Mouse (Mus musculus): ENCODE results near the gene Npr2. TPM values are rescaled to one million over a fixed set of nuclear protein-coding genes. Genes with fewer than 3 reads are reported as not detected.
"Not testable (repeated sequence)": the region's sequence is repeated elsewhere in the genome, so short reads cannot be mapped to it uniquely, and the experiment has no call there.

The Npr2 gene
- polyA plus RNA-seq, 1 experiment from 2014 or later = 8.1 TPM

- Histone ChIP-seq H3K36me3 (ENCODE audit: control insufficient read depth, insufficient read depth, low read length) (no peaks in the 10 kb centered on the region), H3K4me3 (ENCODE audit: low read depth, low read length) (no peak overlapping the region), H3K4me1 (ENCODE audit: control insufficient read depth, insufficient read depth, low read length) (0 out of 2 replicates have a peak, but pooled peaks cover 5% of the 10 kb centered on the region), H3K4me2 (ENCODE audit: low read depth, severe bottlenecking) (no peak overlapping the region), H3K9ac (ENCODE audit: low read length) (no peak overlapping the region), H3K9me3 (ENCODE audit: control insufficient read depth, low read length) (no peaks in the 10 kb centered on the region), H3K27ac (replicated peaks; ENCODE audit: low read depth, low read length) (no peak overlapping the region), H3K27me3 (ENCODE audit: control insufficient read depth, insufficient read depth, low read length) (no peaks in the 10 kb centered on the region)
- WGBS = 73% methylated on average over 3 of the region's 3 CpGs
- ATAC-seq (ENCODE audit: insufficient number of reproducible peaks, low FRiP score, low TSS enrichment, low read depth) (no peak), DNase-seq (ENCODE audit: low spot score) (no peak)
These were observed 39.8 kb upstream of the Npr2 start for GRCm38 (mm10) chr4:43591961-43592360.

- H3K27ac ChIP-seq (replicated peaks; ENCODE audit: low read depth, low read length) = no peak overlapping the region
- H3K36me3 ChIP-seq (ENCODE audit: control insufficient read depth, insufficient read depth, low read length) = no peaks in the 10 kb centered on the region
- no peaks in the 10 kb centered on the region for H3K27me3 ChIP-seq (ENCODE audit: control insufficient read depth, insufficient read depth, low read length)
- H3K9me3 ChIP-seq (ENCODE audit: control insufficient read depth, low read length) = no peaks in the 10 kb centered on the region
- 55% methylated on average over 3 of the region's 3 CpGs for WGBS
- 0 out of 2 replicates have a peak, but pooled peaks cover 5% of the 10 kb centered on the region for H3K4me1 ChIP-seq (ENCODE audit: control insufficient read depth, insufficient read depth, low read length)
- no peak overlapping the region for H3K4me3 ChIP-seq (ENCODE audit: low read depth, low read length)
- no peak for DNase-seq (ENCODE audit: low spot score)
- H3K4me2 ChIP-seq (ENCODE audit: low read depth, severe bottlenecking) = no peak overlapping the region
- no peak for ATAC-seq (ENCODE audit: insufficient number of reproducible peaks, low FRiP score, low TSS enrichment, low read depth)
- H3K9ac ChIP-seq (ENCODE audit: low read length) = no peak overlapping the region
These were observed 38.3 kb upstream of the Npr2 start for GRCm38 (mm10) chr4:43593453-43593852.

GRCm38 (mm10) chr4:43596597-43596996, 35.1 kb upstream of the Npr2 start:
- WGBS = 80% methylated on average over 2 of the region's 2 CpGs
- H3K4me3 ChIP-seq (ENCODE audit: low read depth, low read length); H3K36me3 ChIP-seq (ENCODE audit: control insufficient read depth, insufficient read depth, low read length); H3K4me1 ChIP-seq (ENCODE audit: control insufficient read depth, insufficient read depth, low read length); H3K4me2 ChIP-seq (ENCODE audit: low read depth, severe bottlenecking); H3K27ac ChIP-seq (replicated peaks; ENCODE audit: low read depth, low read length); DNase-seq (ENCODE audit: low spot score); H3K27me3 ChIP-seq (ENCODE audit: control insufficient read depth, insufficient read depth, low read length); ATAC-seq (ENCODE audit: insufficient number of reproducible peaks, low FRiP score, low TSS enrichment, low read depth); H3K9ac ChIP-seq (ENCODE audit: low read length); H3K9me3 ChIP-seq (ENCODE audit: control insufficient read depth, low read length): not testable (repeated sequence)

- Histone ChIP-seq H3K9ac (ENCODE audit: low read length) (no peak overlapping the region), H3K4me2 (ENCODE audit: low read depth, severe bottlenecking) (no peak overlapping the region), H3K4me3 (ENCODE audit: low read depth, low read length) (no peak overlapping the region), H3K9me3 (ENCODE audit: control insufficient read depth, low read length) (no peaks in the 10 kb centered on the region), H3K27ac (replicated peaks; ENCODE audit: low read depth, low read length) (no peak overlapping the region), H3K36me3 (ENCODE audit: control insufficient read depth, insufficient read depth, low read length) (no peaks in the 10 kb centered on the region), H3K4me1 (ENCODE audit: control insufficient read depth, insufficient read depth, low read length) (0 out of 2 replicates have a peak, but pooled peaks cover 3% of the 10 kb centered on the region), H3K27me3 (ENCODE audit: control insufficient read depth, insufficient read depth, low read length) (no peaks in the 10 kb centered on the region)
- DNase-seq (ENCODE audit: low spot score) = no peak
- no peak for ATAC-seq (ENCODE audit: insufficient number of reproducible peaks, low FRiP score, low TSS enrichment, low read depth)
- 86% methylated on average over 4 of the region's 4 CpGs for WGBS
These were observed 33.5 kb upstream of the Npr2 start for GRCm38 (mm10) chr4:43598200-43598599.

GRCm38 (mm10) chr4:43598650-43599380, 32.9 kb upstream of the Npr2 start:
- no peaks in the 10 kb centered on the region for H3K4me1 ChIP-seq (ENCODE audit: control insufficient read depth, insufficient read depth, low read length)
- no peaks in the 10 kb centered on the region for H3K27me3 ChIP-seq (ENCODE audit: control insufficient read depth, insufficient read depth, low read length)
- no peak overlapping the region for H3K4me3 ChIP-seq (ENCODE audit: low read depth, low read length)
- no peaks in the 10 kb centered on the region for H3K36me3 ChIP-seq (ENCODE audit: control insufficient read depth, insufficient read depth, low read length)
- H3K9ac ChIP-seq (ENCODE audit: low read length) = no peak overlapping the region
- ATAC-seq (ENCODE audit: insufficient number of reproducible peaks, low FRiP score, low TSS enrichment, low read depth) (no peak), DNase-seq (ENCODE audit: low spot score) (no peak)
- H3K27ac ChIP-seq (replicated peaks; ENCODE audit: low read depth, low read length) = no peak overlapping the region
- no peaks in the 10 kb centered on the region for H3K9me3 ChIP-seq (ENCODE audit: control insufficient read depth, low read length)
- H3K4me2 ChIP-seq (ENCODE audit: low read depth, severe bottlenecking) = no peak overlapping the region
- WGBS = 85% methylated on average over 7 of the region's 7 CpGs

- no peaks in the 10 kb centered on the region for H3K9me3 ChIP-seq (ENCODE audit: control insufficient read depth, low read length)
- DNase-seq (ENCODE audit: low spot score) (no peak), ATAC-seq (ENCODE audit: insufficient number of reproducible peaks, low FRiP score, low TSS enrichment, low read depth) (no peak)
- H3K36me3 ChIP-seq (ENCODE audit: control insufficient read depth, insufficient read depth, low read length) = no peaks in the 10 kb centered on the region
- H3K27ac ChIP-seq (replicated peaks; ENCODE audit: low read depth, low read length) = no peak overlapping the region
- no peak overlapping the region for H3K4me2 ChIP-seq (ENCODE audit: low read depth, severe bottlenecking)
- H3K4me3 ChIP-seq (ENCODE audit: low read depth, low read length) = no peak overlapping the region
- no peaks in the 10 kb centered on the region for H3K27me3 ChIP-seq (ENCODE audit: control insufficient read depth, insufficient read depth, low read length)
- H3K9ac ChIP-seq (ENCODE audit: low read length) = no peak overlapping the region
- no peaks in the 10 kb centered on the region for H3K4me1 ChIP-seq (ENCODE audit: control insufficient read depth, insufficient read depth, low read length)
- WGBS = 82% methylated on average over 9 of the region's 9 CpGs
These were observed 31.4 kb upstream of the Npr2 start for GRCm38 (mm10) chr4:43600195-43600934.

GRCm38 (mm10) chr4:43604099-43604498, 27.6 kb upstream of the Npr2 start:
- no peak overlapping the region for H3K27ac ChIP-seq (replicated peaks; ENCODE audit: low read depth, low read length)
- no peaks in the 10 kb centered on the region for H3K27me3 ChIP-seq (ENCODE audit: control insufficient read depth, insufficient read depth, low read length)
- H3K4me1 ChIP-seq (ENCODE audit: control insufficient read depth, insufficient read depth, low read length) = no peaks in the 10 kb centered on the region
- no peaks in the 10 kb centered on the region for H3K9me3 ChIP-seq (ENCODE audit: control insufficient read depth, low read length)
- no peak for ATAC-seq (ENCODE audit: insufficient number of reproducible peaks, low FRiP score, low TSS enrichment, low read depth)
- no peak overlapping the region for H3K4me3 ChIP-seq (ENCODE audit: low read depth, low read length)
- H3K36me3 ChIP-seq (ENCODE audit: control insufficient read depth, insufficient read depth, low read length) = no peaks in the 10 kb centered on the region
- no peak overlapping the region for H3K9ac ChIP-seq (ENCODE audit: low read length)
- H3K4me2 ChIP-seq (ENCODE audit: low read depth, severe bottlenecking) = no peak overlapping the region
- 68% methylated on average over 3 of the region's 3 CpGs for WGBS
- no peak for DNase-seq (ENCODE audit: low spot score)

GRCm38 (mm10) chr4:43604751-43605685, 26.7 kb upstream of the Npr2 start:
- ATAC-seq (ENCODE audit: insufficient number of reproducible peaks, low FRiP score, low TSS enrichment, low read depth) = no peak
- H3K27ac ChIP-seq (replicated peaks; ENCODE audit: low read depth, low read length) = no peak overlapping the region
- no peak overlapping the region for H3K4me3 ChIP-seq (ENCODE audit: low read depth, low read length)
- 82% methylated on average over 9 of the region's 9 CpGs for WGBS
- no peak overlapping the region for H3K9ac ChIP-seq (ENCODE audit: low read length)
- H3K9me3 ChIP-seq (ENCODE audit: control insufficient read depth, low read length) = no peaks in the 10 kb centered on the region
- H3K4me2 ChIP-seq (ENCODE audit: low read depth, severe bottlenecking) = no peak overlapping the region
- no peaks in the 10 kb centered on the region for H3K27me3 ChIP-seq (ENCODE audit: control insufficient read depth, insufficient read depth, low read length)
- no peak for DNase-seq (ENCODE audit: low spot score)
- H3K4me1 ChIP-seq (ENCODE audit: control insufficient read depth, insufficient read depth, low read length) = no peaks in the 10 kb centered on the region
- H3K36me3 ChIP-seq (ENCODE audit: control insufficient read depth, insufficient read depth, low read length) = no peaks in the 10 kb centered on the region
